Mouse (Mus musculus): ENCODE measurements around the gene Nrxn3. TPM values are rescaled to one million over a fixed set of nuclear protein-coding genes. Genes with fewer than 3 reads are reported as not detected.

The Nrxn3 gene
- polyA plus RNA-seq, 1 experiment, result 0.19 TPM

DNA sequence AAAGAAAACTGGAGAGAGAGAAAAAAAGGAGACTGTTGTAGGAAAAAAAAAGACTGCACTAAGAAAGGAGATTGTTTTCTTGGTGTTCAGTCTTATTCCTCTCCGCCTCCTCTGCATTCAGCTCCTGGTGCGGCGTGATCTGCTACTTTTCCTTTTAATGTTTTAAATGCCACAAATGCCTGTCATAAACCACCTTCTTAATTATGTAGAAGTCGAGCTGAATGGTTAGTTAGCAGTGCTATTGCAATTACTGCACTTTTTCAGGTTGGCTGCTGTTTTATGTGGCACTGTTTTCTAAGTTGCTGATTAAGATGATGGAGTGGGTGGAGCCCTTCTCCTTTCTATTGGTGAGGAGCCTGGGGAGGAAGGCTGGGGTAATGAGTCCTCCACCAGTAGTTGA, 1131.7 kb downstream of the Nrxn3 start:
- WGBS, result 73% methylated on average over 4 of the region's 4 CpGs
- TF ChIP-seq POLR2A (IDR thresholded peaks at IDR 0.05; ENCODE audit: control insufficient read depth, extremely low read depth, insufficient read depth, low read length, poor library complexity) (no peak), CTCF (IDR thresholded peaks at IDR 0.05; ENCODE audit: borderline replicate concordance, control insufficient read depth, extremely low read depth, insufficient read depth, low read length, poor library complexity) (no peak)

DNA sequence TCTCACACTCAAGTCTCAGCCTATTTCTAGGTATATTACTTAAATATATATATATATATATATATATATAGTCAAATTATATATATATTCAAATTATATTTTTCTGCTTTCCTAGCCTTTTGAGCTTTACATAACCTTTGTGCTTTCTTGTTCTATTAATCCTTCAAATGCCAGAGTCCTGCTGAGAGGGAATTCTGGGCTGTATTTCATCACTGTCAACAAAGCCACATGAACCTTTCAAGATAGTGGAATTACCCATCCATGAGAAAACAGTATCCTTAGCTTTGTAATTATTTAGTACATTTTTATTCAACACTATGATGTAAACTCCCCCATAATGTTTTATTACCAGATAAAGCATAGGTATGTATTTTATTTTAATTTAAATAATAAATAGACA, 1144.4 kb downstream of the Nrxn3 start:
- no peak for DNase-seq
- H3K4me3 ChIP-seq (ENCODE audit: control insufficient read depth, insufficient read depth, low read length), result no peak overlapping the region
- no peak overlapping the region for H3K27ac ChIP-seq (ENCODE audit: control insufficient read depth, insufficient read depth, low read length)
- TF ChIP-seq POLR2A (IDR thresholded peaks at IDR 0.05; ENCODE audit: control insufficient read depth, extremely low read depth, insufficient read depth, low read length, poor library complexity), result no peak
- TF ChIP-seq CTCF (IDR thresholded peaks at IDR 0.05; ENCODE audit: borderline replicate concordance, control insufficient read depth, extremely low read depth, insufficient read depth, low read length, poor library complexity), result no peak
- H3K4me1 ChIP-seq (replicated peaks; ENCODE audit: control insufficient read depth, insufficient read depth, low read length), result no peaks in the 10 kb centered on the region
- H3K36me3 ChIP-seq (ENCODE audit: control insufficient read depth, insufficient read depth, low read length), result no peaks in the 10 kb centered on the region
- no peaks in the 10 kb centered on the region for H3K27me3 ChIP-seq (ENCODE audit: control insufficient read depth, insufficient read depth, low read length)

More for the DNA sequence above, 1131.7 kb downstream of the Nrxn3 start:
- no peaks in the 10 kb centered on the region for H3K36me3 ChIP-seq (ENCODE audit: control insufficient read depth, insufficient read depth, low read length)
- H3K27ac ChIP-seq (ENCODE audit: control insufficient read depth, insufficient read depth, low read length), result no peak overlapping the region
- no peaks in the 10 kb centered on the region for H3K4me1 ChIP-seq (replicated peaks; ENCODE audit: control insufficient read depth, insufficient read depth, low read length)
- H3K27me3 ChIP-seq (ENCODE audit: control insufficient read depth, insufficient read depth, low read length), result no peaks in the 10 kb centered on the region
- no peak overlapping the region for H3K4me3 ChIP-seq (ENCODE audit: control insufficient read depth, insufficient read depth, low read length)
- no peak for DNase-seq

DNA sequence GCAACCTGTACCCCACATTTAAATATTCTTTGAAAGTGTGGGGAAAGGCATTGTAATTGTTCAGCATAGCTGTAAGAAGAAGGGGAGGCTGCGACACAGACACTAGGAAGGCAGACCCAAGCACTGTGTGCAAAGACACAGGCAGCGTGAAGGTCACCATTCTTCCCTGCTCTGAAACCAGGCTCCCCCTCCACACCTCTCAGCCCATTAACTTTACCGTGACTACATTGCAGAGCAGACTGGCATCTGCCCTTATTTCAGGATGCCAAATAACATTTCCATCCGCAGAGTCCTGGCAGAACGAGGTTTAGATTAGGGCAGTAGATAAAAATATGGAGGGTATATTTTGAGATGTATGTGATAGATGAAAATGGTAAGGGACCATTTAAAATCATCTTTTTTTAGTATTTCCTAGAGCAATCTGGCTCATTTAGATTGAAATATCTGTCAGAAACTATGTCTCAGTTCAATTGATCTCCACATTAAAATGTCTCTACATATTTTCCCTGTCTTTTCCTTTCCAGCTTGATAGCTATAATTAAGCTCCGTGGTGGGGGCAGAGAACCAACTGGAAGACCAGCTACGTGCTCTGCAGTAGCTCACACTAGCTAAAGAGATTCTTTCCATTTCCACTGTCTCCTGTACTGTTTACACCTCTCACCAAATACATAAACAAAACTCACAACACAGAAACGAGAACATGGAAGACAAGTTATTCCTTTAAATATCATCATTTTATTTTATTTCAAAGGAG, 1160.1 kb downstream of the Nrxn3 start:
- Histone ChIP-seq H3K4me1 (replicated peaks; ENCODE audit: control insufficient read depth, insufficient read depth, low read length) (no peaks in the 10 kb centered on the region), H3K27ac (ENCODE audit: control insufficient read depth, insufficient read depth, low read length) (no peak overlapping the region), H3K4me3 (ENCODE audit: control insufficient read depth, insufficient read depth, low read length) (no peak overlapping the region), H3K27me3 (ENCODE audit: control insufficient read depth, insufficient read depth, low read length) (no peaks in the 10 kb centered on the region), H3K36me3 (ENCODE audit: control insufficient read depth, insufficient read depth, low read length) (no peaks in the 10 kb centered on the region)
- WGBS, result 88% methylated on average over 8 of the region's 8 CpGs
- no peak for DNase-seq
- TF ChIP-seq POLR2A (IDR thresholded peaks at IDR 0.05; ENCODE audit: control insufficient read depth, extremely low read depth, insufficient read depth, low read length, poor library complexity), result no peak
- no peak for TF ChIP-seq CTCF (IDR thresholded peaks at IDR 0.05; ENCODE audit: borderline replicate concordance, control insufficient read depth, extremely low read depth, insufficient read depth, low read length, poor library complexity)

DNA sequence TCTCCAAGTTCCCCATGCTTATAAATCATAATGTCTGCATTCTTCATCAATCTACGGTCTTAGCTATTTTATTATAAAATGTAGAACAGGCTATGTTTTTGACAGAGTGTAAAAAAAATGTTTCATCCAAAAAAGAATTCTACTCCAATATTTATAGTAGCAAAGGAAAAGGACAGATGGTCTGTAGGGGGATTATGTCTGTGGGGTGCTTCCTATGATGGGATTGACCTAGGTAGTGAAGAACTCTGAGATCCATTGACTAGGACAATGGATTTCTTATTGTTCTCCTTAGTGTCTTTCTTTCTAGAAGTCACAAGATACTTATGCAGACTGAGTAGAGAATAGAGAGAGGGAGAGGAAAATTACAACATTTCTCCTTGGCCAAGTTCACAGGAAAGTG, 1161.9 kb downstream of the Nrxn3 start:
- no peak for DNase-seq
- TF ChIP-seq POLR2A (IDR thresholded peaks at IDR 0.05; ENCODE audit: control insufficient read depth, extremely low read depth, insufficient read depth, low read length, poor library complexity) (no peak), CTCF (IDR thresholded peaks at IDR 0.05; ENCODE audit: borderline replicate concordance, control insufficient read depth, extremely low read depth, insufficient read depth, low read length, poor library complexity) (no peak)
- no peaks in the 10 kb centered on the region for H3K36me3 ChIP-seq (ENCODE audit: control insufficient read depth, insufficient read depth, low read length)
- H3K4me3 ChIP-seq (ENCODE audit: control insufficient read depth, insufficient read depth, low read length), result no peak overlapping the region
- H3K4me1 ChIP-seq (replicated peaks; ENCODE audit: control insufficient read depth, insufficient read depth, low read length), result no peaks in the 10 kb centered on the region
- 95% methylated on average over 1 of the region's 1 CpGs for WGBS
- H3K27me3 ChIP-seq (ENCODE audit: control insufficient read depth, insufficient read depth, low read length), result no peaks in the 10 kb centered on the region
- no peak overlapping the region for H3K27ac ChIP-seq (ENCODE audit: control insufficient read depth, insufficient read depth, low read length)

DNA sequence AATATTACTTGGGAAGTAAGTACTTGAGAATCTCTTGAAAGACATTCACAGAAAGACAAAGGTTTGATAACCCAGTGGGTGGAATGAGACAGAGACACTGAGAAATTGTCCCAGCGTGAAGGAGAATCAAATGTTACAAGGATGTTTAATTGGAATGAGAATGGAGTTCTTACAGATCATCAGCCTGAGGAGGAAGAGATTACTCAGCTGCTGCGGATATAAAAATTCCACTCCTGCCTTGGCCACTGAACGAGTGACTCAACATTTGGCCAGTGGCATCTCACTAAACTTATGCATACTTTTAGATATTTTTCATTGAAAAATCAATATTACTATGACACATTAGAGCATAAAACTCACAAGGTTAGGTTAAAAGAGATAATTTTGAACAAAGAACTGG, 1166.0 kb downstream of the Nrxn3 start:
- no peak for DNase-seq
- Histone ChIP-seq H3K36me3 (ENCODE audit: control insufficient read depth, insufficient read depth, low read length) (no peaks in the 10 kb centered on the region), H3K27me3 (ENCODE audit: control insufficient read depth, insufficient read depth, low read length) (no peaks in the 10 kb centered on the region), H3K4me1 (replicated peaks; ENCODE audit: control insufficient read depth, insufficient read depth, low read length) (no peaks in the 10 kb centered on the region), H3K4me3 (ENCODE audit: control insufficient read depth, insufficient read depth, low read length) (no peak overlapping the region), H3K27ac (ENCODE audit: control insufficient read depth, insufficient read depth, low read length) (no peak overlapping the region)
- TF ChIP-seq CTCF (IDR thresholded peaks at IDR 0.05; ENCODE audit: borderline replicate concordance, control insufficient read depth, extremely low read depth, insufficient read depth, low read length, poor library complexity), result no peak
- no peak for TF ChIP-seq POLR2A (IDR thresholded peaks at IDR 0.05; ENCODE audit: control insufficient read depth, extremely low read depth, insufficient read depth, low read length, poor library complexity)
- WGBS, result 92% methylated on average over 3 of the region's 3 CpGs

DNA sequence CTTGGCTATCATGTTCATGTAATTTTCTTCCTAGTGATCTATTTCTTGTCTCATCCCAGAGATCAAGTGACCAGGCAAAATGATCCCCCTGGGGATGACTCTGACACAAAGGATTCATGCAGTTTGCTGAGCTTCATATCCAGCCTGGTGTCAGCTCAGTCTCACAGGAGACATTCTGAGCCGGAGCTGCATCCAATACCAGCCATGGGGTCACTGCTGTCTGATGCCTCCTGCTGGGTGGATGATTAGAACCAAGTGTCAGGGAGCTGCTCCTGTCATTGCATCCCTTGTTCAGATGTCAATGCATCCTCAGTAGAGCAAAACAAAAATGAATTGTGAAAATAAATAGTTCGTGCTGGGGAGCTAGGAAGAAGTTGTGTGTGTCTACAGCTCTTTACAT, 1174.2 kb downstream of the Nrxn3 start:
- Histone ChIP-seq H3K27me3 (ENCODE audit: control insufficient read depth, insufficient read depth, low read length) (no peaks in the 10 kb centered on the region), H3K4me1 (replicated peaks; ENCODE audit: control insufficient read depth, insufficient read depth, low read length) (no peaks in the 10 kb centered on the region), H3K27ac (ENCODE audit: control insufficient read depth, insufficient read depth, low read length) (no peak overlapping the region), H3K4me3 (ENCODE audit: control insufficient read depth, insufficient read depth, low read length) (no peak overlapping the region), H3K36me3 (ENCODE audit: control insufficient read depth, insufficient read depth, low read length) (no peaks in the 10 kb centered on the region)
- no peak for DNase-seq
- WGBS, result 74% methylated on average over 2 of the region's 2 CpGs
- TF ChIP-seq CTCF (IDR thresholded peaks at IDR 0.05; ENCODE audit: borderline replicate concordance, control insufficient read depth, extremely low read depth, insufficient read depth, low read length, poor library complexity) (no peak), POLR2A (IDR thresholded peaks at IDR 0.05; ENCODE audit: control insufficient read depth, extremely low read depth, insufficient read depth, low read length, poor library complexity) (no peak)

DNA sequence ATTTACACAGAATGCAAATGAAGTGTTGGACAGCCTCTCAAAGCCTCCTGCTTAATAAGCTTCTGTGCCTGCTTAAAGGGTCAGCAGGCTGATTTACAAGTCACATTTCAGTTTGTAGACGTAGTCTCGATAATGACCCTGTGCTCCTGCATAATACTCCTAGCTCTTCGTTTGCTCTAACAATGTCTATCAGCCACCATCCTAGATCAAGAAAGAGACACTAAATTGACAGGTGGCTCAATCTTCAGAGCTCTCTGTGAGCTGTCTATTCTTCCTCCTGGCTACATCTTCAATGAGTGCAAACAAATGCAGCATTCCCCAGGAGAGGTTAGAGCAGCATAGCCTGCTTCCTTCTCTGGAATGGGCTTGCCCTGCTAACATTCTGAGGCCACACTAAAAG, 1186.9 kb downstream of the Nrxn3 start:
- TF ChIP-seq POLR2A (IDR thresholded peaks at IDR 0.05; ENCODE audit: control insufficient read depth, extremely low read depth, insufficient read depth, low read length, poor library complexity) (no peak), CTCF (IDR thresholded peaks at IDR 0.05; ENCODE audit: borderline replicate concordance, control insufficient read depth, extremely low read depth, insufficient read depth, low read length, poor library complexity) (no peak)
- no peak for DNase-seq
- WGBS, result 87% methylated on average over 3 of the region's 3 CpGs

More for the DNA sequence above, 1186.9 kb downstream of the Nrxn3 start:
- Histone ChIP-seq H3K4me1 (replicated peaks; ENCODE audit: control insufficient read depth, insufficient read depth, low read length) (no peaks in the 10 kb centered on the region), H3K27ac (ENCODE audit: control insufficient read depth, insufficient read depth, low read length) (no peak overlapping the region), H3K27me3 (ENCODE audit: control insufficient read depth, insufficient read depth, low read length) (no peaks in the 10 kb centered on the region), H3K36me3 (ENCODE audit: control insufficient read depth, insufficient read depth, low read length) (no peaks in the 10 kb centered on the region), H3K4me3 (ENCODE audit: control insufficient read depth, insufficient read depth, low read length) (no peak overlapping the region)

All from thymus, adult 2 months (tissue).